Mouse (Mus musculus): ENCODE results near the gene Map2k4. TPM values are rescaled to one million over a fixed set of nuclear protein-coding genes. Genes with fewer than 3 reads are reported as not detected.

Map2k4 gene
- polyA plus RNA-seq, 1 experiment, result 72.5 TPM

DNA sequence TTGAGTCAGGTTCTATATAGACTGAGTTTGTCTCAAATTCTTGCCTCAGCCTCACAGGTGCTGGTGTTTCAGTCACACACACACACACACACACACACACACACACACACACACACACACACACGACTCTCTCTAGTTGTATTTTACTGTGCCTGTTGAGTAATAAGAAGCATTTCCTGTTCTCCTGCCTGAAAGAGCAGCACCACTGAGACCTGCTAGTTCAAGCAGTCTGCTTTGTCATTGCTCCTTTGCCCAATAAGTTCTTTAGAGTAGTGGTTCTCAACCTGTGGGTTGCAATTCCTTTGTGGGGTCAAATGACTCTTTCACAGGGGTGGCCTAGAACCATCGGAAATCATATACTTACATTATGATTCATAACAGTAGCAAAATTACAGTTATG is 47.7 kb downstream of the Map2k4 start:
- DNase-seq (ENCODE audit: low read depth), result no peak
- TF ChIP-seq CTCF (IDR thresholded peaks at IDR 0.05; ENCODE audit: borderline replicate concordance, extremely low read depth, insufficient read depth, insufficient read length), result no peak
- TF ChIP-seq POLR2A (IDR thresholded peaks at IDR 0.05; ENCODE audit: borderline replicate concordance, extremely low read depth, insufficient read depth, insufficient read length, poor library complexity, severe bottlenecking), result no peak

DNA sequence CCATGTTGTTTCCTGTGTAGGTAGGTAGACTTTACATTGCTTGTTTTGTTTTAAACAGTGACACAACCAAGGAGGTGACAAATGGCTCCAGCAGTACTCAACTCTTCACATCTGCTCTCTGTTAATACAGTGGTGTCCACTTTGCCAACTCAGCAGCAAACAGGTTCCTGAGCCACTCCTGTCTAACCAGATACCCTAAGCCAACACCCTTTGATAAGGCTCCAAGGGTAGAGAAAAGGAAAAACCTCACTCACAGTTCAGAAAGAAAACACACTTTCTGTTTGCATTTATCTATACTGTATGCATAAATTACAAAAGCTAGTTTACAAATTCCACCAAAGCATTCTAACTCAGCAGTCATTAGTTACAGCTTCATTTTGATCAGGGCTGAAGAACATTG is 48.2 kb downstream of the Map2k4 start:
- no peak for DNase-seq (ENCODE audit: low read depth)
- no peak for TF ChIP-seq CTCF (IDR thresholded peaks at IDR 0.05; ENCODE audit: borderline replicate concordance, extremely low read depth, insufficient read depth, insufficient read length)
- no peak for TF ChIP-seq POLR2A (IDR thresholded peaks at IDR 0.05; ENCODE audit: borderline replicate concordance, extremely low read depth, insufficient read depth, insufficient read length, poor library complexity, severe bottlenecking)

DNA sequence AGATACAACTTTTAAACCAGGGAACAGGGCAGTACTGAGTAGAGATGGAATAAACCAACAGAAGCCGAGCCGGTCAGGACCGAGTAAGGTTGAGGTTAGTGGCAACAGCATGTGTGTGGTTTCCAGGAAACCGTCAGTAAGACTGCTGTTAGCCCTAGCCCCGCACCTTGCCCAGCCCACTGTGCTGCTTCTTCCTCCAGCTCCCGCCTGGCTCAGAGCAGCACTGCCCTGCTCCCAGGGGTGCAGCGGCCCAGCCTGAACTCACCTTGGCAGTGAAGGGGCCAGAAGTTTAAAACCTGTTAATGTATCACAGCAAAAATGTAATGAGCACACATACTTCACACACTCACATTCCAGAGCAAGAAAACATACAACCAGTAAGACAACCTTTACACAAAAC is 53.4 kb downstream of the Map2k4 start:
- TF ChIP-seq CTCF (IDR thresholded peaks at IDR 0.05; ENCODE audit: borderline replicate concordance, extremely low read depth, insufficient read depth, insufficient read length) (no peak), POLR2A (IDR thresholded peaks at IDR 0.05; ENCODE audit: borderline replicate concordance, extremely low read depth, insufficient read depth, insufficient read length, poor library complexity, severe bottlenecking) (no peak)
- DNase-seq (ENCODE audit: low read depth), result no peak

DNA sequence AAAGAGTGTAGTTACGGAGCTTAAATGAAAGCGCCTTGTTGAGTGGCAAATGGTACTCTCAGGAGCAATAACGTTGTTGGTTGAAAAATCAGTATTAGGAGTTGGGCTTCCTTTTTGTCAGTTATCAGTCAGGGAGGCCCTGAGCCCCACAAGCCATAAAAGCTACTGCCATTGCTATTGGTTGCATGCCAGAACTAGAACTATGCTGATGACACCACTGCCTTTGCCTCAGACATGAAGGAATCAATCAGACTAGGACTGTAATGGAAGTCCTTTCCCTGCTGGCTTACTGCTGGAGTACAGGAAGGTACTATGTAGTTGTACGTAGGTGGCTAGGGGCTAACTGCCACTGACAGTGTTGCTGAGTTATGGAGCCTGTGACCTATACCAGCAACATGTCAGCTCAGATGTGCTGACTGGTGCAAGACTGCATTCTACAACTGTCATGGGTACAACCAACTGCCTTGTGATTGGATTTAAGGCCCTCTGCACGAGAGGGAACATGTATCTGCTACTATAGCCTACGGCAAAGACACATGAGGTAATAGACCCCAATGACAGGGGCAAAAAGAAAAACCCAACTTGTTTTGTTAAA is 58.4 kb downstream of the Map2k4 start:
- TF ChIP-seq CTCF (IDR thresholded peaks at IDR 0.05; ENCODE audit: borderline replicate concordance, extremely low read depth, insufficient read depth, insufficient read length), result no peak
- TF ChIP-seq POLR2A (IDR thresholded peaks at IDR 0.05; ENCODE audit: borderline replicate concordance, extremely low read depth, insufficient read depth, insufficient read length, poor library complexity, severe bottlenecking), result no peak
- no peak for DNase-seq (ENCODE audit: low read depth)

DNA sequence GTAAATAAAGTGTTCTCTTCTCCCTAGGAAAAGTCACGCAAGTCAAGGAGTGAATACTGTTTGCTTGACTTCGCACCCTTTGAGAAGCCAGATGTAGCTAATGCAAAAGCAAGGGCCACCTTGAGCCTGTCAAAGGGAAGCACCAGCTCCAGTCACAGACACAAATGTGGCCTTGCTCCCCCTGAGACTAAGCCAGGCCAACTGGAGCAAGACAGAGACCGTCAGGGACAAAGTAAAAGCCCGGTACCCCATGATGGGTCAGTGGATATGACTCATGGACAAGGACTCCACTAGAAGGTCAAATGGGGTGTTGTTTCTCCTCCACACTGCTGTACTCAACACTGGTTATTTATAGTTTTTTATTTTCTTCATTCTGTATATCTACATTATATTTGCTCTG is 59.2 kb downstream of the Map2k4 start:
- no peak for DNase-seq (ENCODE audit: low read depth)
- TF ChIP-seq CTCF (IDR thresholded peaks at IDR 0.05; ENCODE audit: borderline replicate concordance, extremely low read depth, insufficient read depth, insufficient read length) (no peak), POLR2A (IDR thresholded peaks at IDR 0.05; ENCODE audit: borderline replicate concordance, extremely low read depth, insufficient read depth, insufficient read length, poor library complexity, severe bottlenecking) (no peak)

DNA sequence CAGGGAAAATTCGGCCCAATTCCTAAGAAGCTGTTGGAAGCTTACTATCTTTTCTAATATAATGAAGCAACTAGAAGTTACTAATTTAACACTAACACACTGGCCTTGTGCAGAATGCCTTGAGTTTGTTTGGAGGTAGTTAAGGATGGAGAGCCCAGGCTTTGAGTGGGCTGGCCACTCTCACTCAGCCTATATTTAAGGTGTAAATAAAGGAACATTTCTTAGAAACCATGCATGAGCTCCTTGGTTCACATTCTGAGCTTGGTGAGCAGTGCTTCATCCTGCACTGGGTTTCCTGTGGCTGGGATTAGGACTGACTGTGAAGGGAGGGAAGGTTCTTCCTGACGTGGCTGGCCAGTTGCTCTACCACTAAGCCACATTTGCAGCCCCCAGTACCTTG is 64.4 kb downstream of the Map2k4 start:
- no peak for DNase-seq (ENCODE audit: low read depth)
- TF ChIP-seq CTCF (IDR thresholded peaks at IDR 0.05; ENCODE audit: borderline replicate concordance, extremely low read depth, insufficient read depth, insufficient read length), result no peak
- TF ChIP-seq POLR2A (IDR thresholded peaks at IDR 0.05; ENCODE audit: borderline replicate concordance, extremely low read depth, insufficient read depth, insufficient read length, poor library complexity, severe bottlenecking), result no peak

DNA sequence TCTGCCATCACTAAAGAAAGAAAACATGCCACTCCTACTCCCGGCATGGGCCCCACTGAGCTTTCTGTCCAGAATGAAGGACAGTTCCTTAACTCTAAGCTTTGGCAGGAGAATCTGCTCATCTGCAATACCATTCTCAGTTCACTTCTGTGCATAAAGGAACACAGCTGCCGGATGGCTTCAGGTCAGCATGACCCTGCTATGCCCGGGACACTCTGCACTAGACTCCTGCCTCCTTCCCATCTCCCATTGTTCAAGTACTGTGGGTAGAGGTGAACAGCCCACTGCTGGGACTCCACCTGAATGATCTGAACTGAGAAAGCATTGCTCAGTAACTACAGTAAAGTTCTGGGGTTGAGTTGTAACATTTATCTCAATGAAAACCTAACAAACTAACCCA is 66.5 kb downstream of the Map2k4 start:
- no peak for TF ChIP-seq POLR2A (IDR thresholded peaks at IDR 0.05; ENCODE audit: borderline replicate concordance, extremely low read depth, insufficient read depth, insufficient read length, poor library complexity, severe bottlenecking)
- no peak for TF ChIP-seq CTCF (IDR thresholded peaks at IDR 0.05; ENCODE audit: borderline replicate concordance, extremely low read depth, insufficient read depth, insufficient read length)
- no peak for DNase-seq (ENCODE audit: low read depth)

DNA sequence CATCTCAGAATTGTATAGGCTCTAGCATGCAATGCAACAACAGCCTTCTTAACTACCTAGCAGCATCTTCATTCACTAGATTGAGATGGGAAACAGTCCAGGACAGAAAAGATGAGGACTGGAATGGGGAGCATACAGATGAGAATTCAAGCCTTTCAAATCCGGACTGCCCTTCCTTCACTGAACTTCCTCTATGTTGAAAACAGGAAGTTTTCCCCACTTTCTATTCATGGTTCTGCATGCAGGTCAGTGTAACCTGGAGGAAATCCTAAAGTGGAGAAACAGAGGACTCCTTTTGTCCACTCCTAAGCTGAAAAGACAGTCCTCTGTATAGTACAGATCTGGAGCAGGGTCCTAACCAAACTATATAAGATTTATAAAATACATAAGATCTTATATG is 68.1 kb downstream of the Map2k4 start:
- no peak for DNase-seq (ENCODE audit: low read depth)
- no peak for TF ChIP-seq POLR2A (IDR thresholded peaks at IDR 0.05; ENCODE audit: borderline replicate concordance, extremely low read depth, insufficient read depth, insufficient read length, poor library complexity, severe bottlenecking)

DNA sequence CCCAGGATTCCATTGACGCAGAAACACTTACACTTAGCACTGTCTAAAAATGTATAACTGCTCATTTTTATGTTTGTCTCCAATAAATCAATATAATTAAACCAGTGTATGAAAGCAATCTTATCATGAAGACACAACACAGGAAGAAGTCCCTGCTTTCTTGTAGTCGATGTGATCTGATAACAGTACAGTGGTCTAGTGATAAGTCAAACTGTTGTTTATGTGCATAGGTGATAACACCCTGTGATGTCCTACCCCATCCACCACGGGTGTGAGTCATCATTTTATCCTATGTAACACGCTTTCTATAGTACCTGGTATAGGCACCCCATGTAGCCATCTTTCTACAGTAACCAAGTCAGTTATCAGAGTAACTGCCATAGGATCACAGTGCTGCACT is 74.3 kb downstream of the Map2k4 start:
- TF ChIP-seq POLR2A (IDR thresholded peaks at IDR 0.05; ENCODE audit: borderline replicate concordance, extremely low read depth, insufficient read depth, insufficient read length, poor library complexity, severe bottlenecking) (no peak), CTCF (IDR thresholded peaks at IDR 0.05; ENCODE audit: borderline replicate concordance, extremely low read depth, insufficient read depth, insufficient read length) (no peak)
- no peak for DNase-seq (ENCODE audit: low read depth)

DNA sequence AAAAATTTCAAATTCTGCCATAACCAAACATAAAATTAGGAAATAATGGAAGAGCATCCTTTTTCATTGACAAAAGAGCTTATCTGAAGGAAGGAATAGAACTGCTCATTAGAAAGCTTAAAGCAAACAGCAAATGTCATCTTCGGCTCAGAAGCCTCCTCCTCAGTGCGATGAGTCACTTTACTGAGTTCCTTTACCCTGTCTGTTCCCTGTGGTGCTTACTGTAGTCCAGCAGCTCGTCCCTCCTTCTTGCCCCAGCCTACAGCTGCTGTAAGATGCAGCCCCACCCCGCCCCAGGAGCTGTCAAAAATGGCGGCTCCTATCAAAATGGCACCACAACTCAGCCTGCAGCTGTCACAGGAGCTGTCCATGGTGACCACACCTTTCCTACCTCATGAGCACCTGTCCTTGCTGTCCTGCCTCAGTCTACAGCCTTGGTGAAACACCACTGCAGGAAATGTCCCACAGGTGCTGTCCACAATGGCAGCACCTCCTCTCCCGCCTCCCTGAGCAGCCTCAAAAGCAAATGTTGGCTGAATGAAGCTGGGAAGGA is 75.3 kb downstream of the Map2k4 start:
- no peak for DNase-seq (ENCODE audit: low read depth)
- TF ChIP-seq POLR2A (IDR thresholded peaks at IDR 0.05; ENCODE audit: borderline replicate concordance, extremely low read depth, insufficient read depth, insufficient read length, poor library complexity, severe bottlenecking) (no peak), CTCF (IDR thresholded peaks at IDR 0.05; ENCODE audit: borderline replicate concordance, extremely low read depth, insufficient read depth, insufficient read length) (no peak)

DNA sequence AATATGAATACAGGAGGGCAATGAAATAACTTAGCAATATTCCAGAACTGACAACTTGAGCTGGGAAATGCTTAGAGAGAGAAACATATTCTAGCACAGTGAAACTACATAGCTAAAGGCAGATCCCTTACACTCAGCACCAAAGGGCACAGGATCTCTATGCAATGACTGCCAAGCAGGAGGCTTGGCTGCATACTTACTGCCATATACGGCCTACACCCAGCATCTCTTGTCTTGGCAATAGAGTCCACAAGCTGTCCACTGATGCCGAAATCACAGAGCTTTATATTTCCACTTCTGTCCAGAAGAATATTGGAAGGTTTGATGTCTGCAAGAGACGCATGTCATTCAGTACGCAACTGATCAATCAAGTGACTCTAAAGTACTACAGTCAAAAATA is 81.3 kb downstream of the Map2k4 start:
- no peak for TF ChIP-seq POLR2A (IDR thresholded peaks at IDR 0.05; ENCODE audit: borderline replicate concordance, extremely low read depth, insufficient read depth, insufficient read length, poor library complexity, severe bottlenecking)
- no peak for TF ChIP-seq CTCF (IDR thresholded peaks at IDR 0.05; ENCODE audit: borderline replicate concordance, extremely low read depth, insufficient read depth, insufficient read length)

DNA sequence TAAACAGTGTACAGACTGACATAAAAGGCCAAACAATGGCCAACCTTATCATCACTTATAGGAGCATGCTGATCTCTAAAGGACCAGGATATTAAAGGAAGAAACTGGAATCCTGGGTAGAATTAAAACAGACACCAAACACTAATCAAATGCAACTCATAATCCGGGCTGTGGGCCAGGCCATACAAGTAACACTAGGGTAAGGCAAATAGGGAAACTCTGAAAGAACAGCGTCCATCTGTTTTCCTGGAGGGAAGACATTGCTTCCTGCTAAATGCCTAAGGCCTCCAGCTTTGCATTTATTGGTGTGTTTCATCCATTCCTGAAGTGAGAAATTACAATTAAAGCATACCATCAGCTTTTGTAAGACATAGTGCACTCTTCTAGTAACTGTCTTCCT is 81.9 kb downstream of the Map2k4 start:
- DNase-seq (ENCODE audit: low read depth), result peak; percentile 23
- no peak for TF ChIP-seq POLR2A (IDR thresholded peaks at IDR 0.05; ENCODE audit: borderline replicate concordance, extremely low read depth, insufficient read depth, insufficient read length, poor library complexity, severe bottlenecking)
- no peak for TF ChIP-seq CTCF (IDR thresholded peaks at IDR 0.05; ENCODE audit: borderline replicate concordance, extremely low read depth, insufficient read depth, insufficient read length)

More for the DNA sequence above, 81.3 kb downstream of the Map2k4 start:
- no peak for DNase-seq (ENCODE audit: low read depth)

Data from brain, embryonic 14.5 days (tissue).